Comparison of ENCODE assay signal across 26 mouse cellular contexts in genomic region chr8:32990216-32990615, GRCm38 (mm10).
DNase-seq lines count a peak whose midpoint lies in the region; ATAC-seq lines count a peak whose summit lies in the region.
"Had no signal": no experiment of that assay in that cellular context is flagged by ENCODE, and none has a peak within 500 bp of the region (broad histone marks: within the 10 kb centered on the region; RNA-seq: fewer than 3 reads in every experiment).

No protein-coding gene starts in this region.

- H3K36me3 ChIP-seq in hindbrain, embryonic 14.5 days (replicated peaks; ENCODE audit: control insufficient read depth, insufficient read depth): no peaks in the 10 kb centered on the region
- no peaks in the 10 kb centered on the region for H3K36me3 ChIP-seq in hindbrain, embryonic 16.5 days (ENCODE audit: control insufficient read depth, insufficient read depth, low read length)
- no peaks in the 10 kb centered on the region for H3K36me3 ChIP-seq in intestine, embryonic 15.5 days
- H3K36me3 ChIP-seq: forebrain, embryonic 12.5 days; heart, embryonic 12.5 days; hindbrain, embryonic 15.5 days; liver, embryonic 12.5 days; neural tube, embryonic 13.5 days had no signal

- H3K27ac ChIP-seq in hindbrain, embryonic 14.5 days: no peak overlapping the region
- H3K27ac ChIP-seq in hindbrain, embryonic 16.5 days (ENCODE audit: low read depth, low read length): no peak overlapping the region
- no peak overlapping the region for H3K27ac ChIP-seq in intestine, embryonic 15.5 days
- H3K27ac ChIP-seq: forebrain, embryonic 12.5 days; heart, adult 2 months; hindbrain, embryonic 15.5 days; kidney, postnatal 0 days; liver, embryonic 12.5 days; neural tube, embryonic 13.5 days had no signal

- no peak overlapping the region for H3K9ac ChIP-seq in hindbrain, embryonic 14.5 days
- no peak overlapping the region for H3K9ac ChIP-seq in hindbrain, embryonic 16.5 days (ENCODE audit: low read depth, low read length)
- no peak overlapping the region for H3K9ac ChIP-seq in intestine, embryonic 15.5 days
- H3K9ac ChIP-seq: forebrain, embryonic 12.5 days; forebrain, postnatal 0 days; heart, embryonic 12.5 days; hindbrain, embryonic 15.5 days; liver, embryonic 12.5 days; liver, postnatal 0 days; neural tube, embryonic 13.5 days had no signal

- H3K9me3 ChIP-seq in hindbrain, embryonic 14.5 days (ENCODE audit: control insufficient read depth, low read length): no peaks in the 10 kb centered on the region
- no peaks in the 10 kb centered on the region for H3K9me3 ChIP-seq in hindbrain, embryonic 16.5 days (ENCODE audit: control insufficient read depth, low read length)
- no peaks in the 10 kb centered on the region for H3K9me3 ChIP-seq in intestine, embryonic 15.5 days
- H3K9me3 ChIP-seq: forebrain, embryonic 12.5 days; heart, embryonic 12.5 days; hindbrain, embryonic 15.5 days; liver, embryonic 12.5 days; neural tube, embryonic 13.5 days had no signal

- H3K4me2 ChIP-seq in hindbrain, embryonic 14.5 days (replicated peaks): no peak overlapping the region
- H3K4me2 ChIP-seq in hindbrain, embryonic 16.5 days (ENCODE audit: low read length): no peak overlapping the region
- no peak overlapping the region for H3K4me2 ChIP-seq in intestine, embryonic 15.5 days (replicated peaks)
- H3K4me2 ChIP-seq: forebrain, embryonic 12.5 days; heart, embryonic 12.5 days; hindbrain, embryonic 15.5 days; liver, embryonic 12.5 days; midbrain, embryonic 11.5 days; neural tube, embryonic 13.5 days had no signal

- 94% methylated on average over 3 of the region's 3 CpGs for WGBS in hindbrain, embryonic 14.5 days
- 84% methylated on average over 3 of the region's 3 CpGs for WGBS in hindbrain, embryonic 16.5 days
- 89% methylated on average over 3 of the region's 3 CpGs for WGBS in intestine, embryonic 15.5 days

- ATAC-seq in hindbrain, embryonic 14.5 days (ENCODE audit: low FRiP score): no peak
- ATAC-seq in hindbrain, embryonic 16.5 days: no peak
- no peak for ATAC-seq in intestine, embryonic 15.5 days
- ATAC-seq: CD4-positive, CD25-positive, alpha-beta regulatory T cell, adult 4 months; forebrain, postnatal 0 days; liver, embryonic 12.5 days; liver, postnatal 0 days; midbrain, embryonic 16.5 days had no signal

- H3K4me3 ChIP-seq in hindbrain, embryonic 14.5 days (replicated peaks; ENCODE audit: low read length): no peak overlapping the region
- H3K4me3 ChIP-seq in hindbrain, embryonic 16.5 days (ENCODE audit: low read length): no peak overlapping the region
- H3K4me3 ChIP-seq in intestine, embryonic 15.5 days (replicated peaks): no peak overlapping the region
- H3K4me3 ChIP-seq: forebrain, embryonic 12.5 days; heart, adult 2 months; heart, embryonic 12.5 days; hindbrain, embryonic 15.5 days; liver, embryonic 12.5 days; neural tube, embryonic 13.5 days had no signal

- DNase-seq in hindbrain, embryonic 14.5 days (ENCODE audit: low spot score): peak; percentile 18
- peak; percentile 50 for DNase-seq in right cerebral cortex, adult 2 months (ENCODE audit: low spot score in 2 of 2)
- no peak for DNase-seq in right cerebral cortex, postnatal 14 days
- peak; percentile 30 to 56 for DNase-seq in frontal cortex, postnatal 36 days (ENCODE audit: low spot score in 2 of 2)
- peak; percentile 60 for DNase-seq in telencephalon, adult 2 months (ENCODE audit: low read depth, low spot score)
- DNase-seq in layer of hippocampus, postnatal 25 days (ENCODE audit: extremely low spot score in 1 of 2, low spot score in 1 of 2): no peak
- DNase-seq: adrenal gland, postnatal 25 days; cerebellum, adult 2 months; cerebellum, postnatal 14 days; forebrain, postnatal 0 days; heart, adult 2 months; kidney, adult 2 months; liver, postnatal 0 days; lung, postnatal 36 days; thymus, postnatal 14 days had no signal

- no peaks in the 10 kb centered on the region for H3K4me1 ChIP-seq in hindbrain, embryonic 14.5 days (replicated peaks; ENCODE audit: control insufficient read depth, insufficient read depth, low read length)
- H3K4me1 ChIP-seq in hindbrain, embryonic 16.5 days (ENCODE audit: control insufficient read depth, insufficient read depth, low read depth, low read length): no peaks in the 10 kb centered on the region
- H3K4me1 ChIP-seq in intestine, embryonic 15.5 days (replicated peaks): no peaks in the 10 kb centered on the region
- H3K4me1 ChIP-seq: forebrain, embryonic 12.5 days; heart, embryonic 12.5 days; hindbrain, embryonic 15.5 days; liver, embryonic 12.5 days; neural tube, embryonic 13.5 days had no signal

- H3K27me3 ChIP-seq in hindbrain, embryonic 14.5 days (ENCODE audit: control insufficient read depth, insufficient read depth, low read length): no peaks in the 10 kb centered on the region
- no peaks in the 10 kb centered on the region for H3K27me3 ChIP-seq in hindbrain, embryonic 16.5 days (replicated peaks; ENCODE audit: control insufficient read depth, insufficient read depth, low read length)
- H3K27me3 ChIP-seq in intestine, embryonic 15.5 days (replicated peaks): no peaks in the 10 kb centered on the region
- H3K27me3 ChIP-seq: forebrain, embryonic 12.5 days; heart, embryonic 12.5 days; hindbrain, embryonic 15.5 days; liver, embryonic 12.5 days; neural tube, embryonic 13.5 days had no signal

Comparison
In these comparisons a context has a peak if more than half of its experiments do, and no peak if none do; other contexts are left out.
1. DNase-seq: peak in hindbrain, embryonic 14.5 days (single experiment), right cerebral cortex, adult 2 months (2 of 2), frontal cortex, postnatal 36 days (2 of 2) and telencephalon, adult 2 months (single experiment); none in right cerebral cortex, postnatal 14 days (single experiment) and layer of hippocampus, postnatal 25 days (0 of 2).